Mouse (Mus musculus): ENCODE results near the gene Cdh5. TPM values are rescaled to one million over a fixed set of nuclear protein-coding genes. Genes with fewer than 3 reads are reported as not detected.

The Cdh5 gene
- polyA plus RNA-seq, 1 experiment from 2014 or later = 13.6 TPM

DNA sequence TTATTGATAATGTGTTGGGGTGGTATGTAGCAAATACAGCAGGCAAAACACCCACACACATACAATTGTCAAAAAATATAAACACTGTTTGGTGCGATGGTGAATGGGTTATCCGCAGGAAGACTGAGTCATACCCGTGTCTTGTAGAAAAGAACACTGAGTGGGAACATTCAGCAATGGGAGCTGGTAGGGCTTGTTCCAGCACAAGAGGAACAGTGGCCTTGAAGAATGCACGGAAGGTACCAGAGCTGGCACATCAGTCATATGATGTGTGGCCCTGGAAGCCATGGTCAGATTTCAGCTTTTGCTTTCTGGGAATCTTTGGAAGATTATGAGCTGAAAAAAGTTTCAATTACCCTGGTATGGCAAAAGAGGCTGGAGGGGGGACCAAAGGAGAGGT lies 85.4 kb downstream of the Cdh5 start:
- WGBS = 92% methylated on average over 4 of the region's 4 CpGs
- no peaks in the 10 kb centered on the region for H3K27me3 ChIP-seq (replicated peaks; ENCODE audit: control insufficient read depth, insufficient read depth, low read length)
- no peaks in the 10 kb centered on the region for H3K9me3 ChIP-seq (replicated peaks; ENCODE audit: control insufficient read depth, low read length)
- H3K4me3 ChIP-seq (ENCODE audit: low read depth, low read length) = no peak overlapping the region
- H3K9ac ChIP-seq (ENCODE audit: low read length) = no peak overlapping the region
- H3K4me1 ChIP-seq (ENCODE audit: control insufficient read depth, insufficient read depth, low read length) = no peaks in the 10 kb centered on the region
- no peaks in the 10 kb centered on the region for H3K36me3 ChIP-seq (ENCODE audit: control insufficient read depth, insufficient read depth, low read length)
- ATAC-seq (no peak), DNase-seq (ENCODE audit: low spot score) (no peak)
- no peak overlapping the region for H3K27ac ChIP-seq (ENCODE audit: low read depth, low read length)
- H3K4me2 ChIP-seq (ENCODE audit: low read length) = no peak overlapping the region

DNA sequence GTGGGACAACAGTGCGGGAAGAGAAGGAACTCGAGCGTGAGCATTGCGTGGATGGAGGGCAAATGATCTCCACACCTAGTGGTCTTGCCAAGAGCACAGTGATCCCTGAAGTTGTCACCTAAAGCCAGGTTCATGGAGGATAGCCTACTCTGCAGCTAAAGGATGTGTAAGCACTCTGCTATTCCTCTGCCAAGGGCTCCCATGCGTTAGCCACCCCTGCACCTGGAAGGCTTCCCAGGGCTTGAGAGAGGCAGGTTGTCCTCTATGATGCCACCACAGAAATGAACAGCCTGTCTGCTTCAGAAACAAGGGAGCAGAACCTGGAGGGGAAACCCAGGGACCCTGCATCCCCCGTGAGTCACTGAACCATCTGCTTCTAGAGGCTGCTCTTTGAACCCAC lies 86.2 kb downstream of the Cdh5 start:
- H3K4me2 ChIP-seq (ENCODE audit: low read length) = no peak overlapping the region
- no peak overlapping the region for H3K4me3 ChIP-seq (ENCODE audit: low read depth, low read length)
- no peaks in the 10 kb centered on the region for H3K9me3 ChIP-seq (replicated peaks; ENCODE audit: control insufficient read depth, low read length)
- no peaks in the 10 kb centered on the region for H3K27me3 ChIP-seq (replicated peaks; ENCODE audit: control insufficient read depth, insufficient read depth, low read length)
- no peak for DNase-seq (ENCODE audit: low spot score)
- H3K36me3 ChIP-seq (ENCODE audit: control insufficient read depth, insufficient read depth, low read length) = no peaks in the 10 kb centered on the region
- no peaks in the 10 kb centered on the region for H3K4me1 ChIP-seq (ENCODE audit: control insufficient read depth, insufficient read depth, low read length)
- WGBS = 90% methylated on average over 6 of the region's 6 CpGs
- ATAC-seq = no peak
- no peak overlapping the region for H3K9ac ChIP-seq (ENCODE audit: low read length)
- H3K27ac ChIP-seq (ENCODE audit: low read depth, low read length) = no peak overlapping the region

DNA sequence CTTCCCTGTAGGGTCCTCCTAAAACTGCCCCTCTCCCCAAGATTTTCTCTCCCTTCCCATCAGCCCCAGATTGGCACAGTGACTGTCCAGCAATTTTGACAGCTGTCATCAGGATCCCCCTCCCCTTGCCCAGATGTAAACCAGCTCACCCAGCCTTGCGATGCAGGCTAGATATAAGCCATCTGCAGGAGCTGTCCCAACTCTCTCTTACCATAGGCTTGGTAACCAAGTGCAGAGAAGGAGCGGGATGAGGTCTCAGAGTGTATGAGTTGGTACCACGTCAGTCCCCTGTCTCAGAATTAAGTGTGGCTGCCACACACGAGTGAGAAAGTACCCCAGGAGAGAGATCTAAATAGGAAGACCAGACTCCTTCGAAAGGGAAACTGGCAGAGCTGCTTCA lies 87.0 kb downstream of the Cdh5 start:
- Histone ChIP-seq H3K27ac (ENCODE audit: low read depth, low read length) (no peak overlapping the region), H3K27me3 (replicated peaks; ENCODE audit: control insufficient read depth, insufficient read depth, low read length) (no peaks in the 10 kb centered on the region), H3K36me3 (ENCODE audit: control insufficient read depth, insufficient read depth, low read length) (no peaks in the 10 kb centered on the region), H3K4me3 (ENCODE audit: low read depth, low read length) (no peak overlapping the region), H3K9ac (ENCODE audit: low read length) (no peak overlapping the region), H3K9me3 (replicated peaks; ENCODE audit: control insufficient read depth, low read length) (no peaks in the 10 kb centered on the region), H3K4me1 (ENCODE audit: control insufficient read depth, insufficient read depth, low read length) (no peaks in the 10 kb centered on the region), H3K4me2 (ENCODE audit: low read length) (no peak overlapping the region)
- ATAC-seq (no peak), DNase-seq (ENCODE audit: low spot score) (no peak)
- 77% methylated on average over 5 of the region's 5 CpGs for WGBS

DNA sequence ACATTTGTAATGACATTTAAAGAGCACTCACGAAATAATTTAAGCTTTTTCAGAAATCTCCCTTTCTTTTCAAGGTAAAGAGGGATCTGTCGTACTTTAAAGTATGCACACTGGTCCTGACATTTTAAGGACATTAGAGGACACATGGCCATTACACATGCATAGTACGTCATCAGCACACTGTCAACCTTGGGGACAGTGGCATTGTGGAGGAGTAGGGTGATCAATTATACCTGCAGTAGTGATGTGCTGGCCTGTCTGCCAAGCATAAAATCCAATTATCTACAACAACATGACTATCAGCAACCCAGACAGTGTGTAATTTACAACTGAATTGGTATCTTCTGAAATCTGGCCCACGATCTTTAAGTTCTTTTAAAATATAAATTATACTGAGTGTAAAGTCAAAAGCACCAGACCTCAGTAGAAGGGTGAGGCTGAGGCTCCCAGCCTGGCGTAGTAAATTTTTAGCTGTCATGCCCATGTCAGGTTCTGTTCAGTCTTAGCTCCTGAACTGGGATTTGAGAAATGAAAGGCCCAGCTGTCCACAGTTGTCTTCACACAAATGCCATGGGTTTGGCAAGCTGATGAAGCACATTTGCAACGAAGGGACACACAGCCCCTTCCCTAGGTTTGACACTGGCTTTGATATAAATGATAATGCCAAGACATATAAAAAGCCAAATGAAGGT lies 89.5 kb downstream of the Cdh5 start:
- Histone ChIP-seq H3K4me1 (ENCODE audit: control insufficient read depth, insufficient read depth, low read length) (no peaks in the 10 kb centered on the region), H3K9ac (ENCODE audit: low read length) (no peak overlapping the region), H3K9me3 (replicated peaks; ENCODE audit: control insufficient read depth, low read length) (no peaks in the 10 kb centered on the region), H3K27me3 (replicated peaks; ENCODE audit: control insufficient read depth, insufficient read depth, low read length) (no peaks in the 10 kb centered on the region), H3K4me2 (ENCODE audit: low read length) (no peak overlapping the region), H3K4me3 (ENCODE audit: low read depth, low read length) (no peak overlapping the region), H3K36me3 (ENCODE audit: control insufficient read depth, insufficient read depth, low read length) (no peaks in the 10 kb centered on the region), H3K27ac (ENCODE audit: low read depth, low read length) (no peak overlapping the region)
- ATAC-seq (no peak), DNase-seq (ENCODE audit: low spot score) (no peak)
- WGBS = 75% methylated on average over 6 of the region's 6 CpGs

DNA sequence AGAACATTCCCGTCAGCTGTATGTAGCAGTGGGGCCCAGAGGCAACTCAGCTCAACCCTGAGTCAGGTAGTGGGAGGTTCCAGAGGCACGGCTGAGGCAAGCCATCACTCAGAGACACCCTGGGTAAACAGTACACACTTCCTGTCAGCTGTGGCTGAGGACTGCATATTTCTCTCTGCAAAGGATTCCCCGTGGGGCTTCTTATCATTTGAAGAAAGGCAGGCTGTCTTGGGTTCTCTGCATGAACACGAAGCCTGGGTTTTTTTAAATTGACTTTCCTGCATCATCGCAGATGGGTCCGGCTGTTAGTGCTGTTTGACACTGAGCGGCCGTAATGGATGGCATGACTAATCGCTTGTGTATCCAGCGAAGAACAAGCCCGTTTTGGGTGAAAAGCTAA lies 90.1 kb downstream of the Cdh5 start:
- DNase-seq (ENCODE audit: low spot score) (no peak), ATAC-seq (no peak)
- H3K9ac ChIP-seq (ENCODE audit: low read length) = no peak overlapping the region
- H3K4me2 ChIP-seq (ENCODE audit: low read length) = no peak overlapping the region
- H3K9me3 ChIP-seq (replicated peaks; ENCODE audit: control insufficient read depth, low read length) = no peaks in the 10 kb centered on the region
- H3K27me3 ChIP-seq (replicated peaks; ENCODE audit: control insufficient read depth, insufficient read depth, low read length) = no peaks in the 10 kb centered on the region
- no peaks in the 10 kb centered on the region for H3K4me1 ChIP-seq (ENCODE audit: control insufficient read depth, insufficient read depth, low read length)
- H3K36me3 ChIP-seq (ENCODE audit: control insufficient read depth, insufficient read depth, low read length) = no peaks in the 10 kb centered on the region
- no peak overlapping the region for H3K4me3 ChIP-seq (ENCODE audit: low read depth, low read length)
- H3K27ac ChIP-seq (ENCODE audit: low read depth, low read length) = no peak overlapping the region; the same call in 1 of the 2 replicates
- 77% methylated on average over 11 of the region's 11 CpGs for WGBS

Other genes with a start within 250 kb of the Cdh5 start
- 1.8 and 2.3 TPM in 2 replicates for gene Bean1, start 68.8 kb downstream of the Cdh5 start, polyA plus RNA-seq (2014; fragmentation: Nextera tagmentation; extraction: Ambion mirVana)
- 47.0 and 47.1 TPM in 2 replicates for gene Tk2, start 146.9 kb downstream of the Cdh5 start, polyA plus RNA-seq (2014; fragmentation: Nextera tagmentation; extraction: Ambion mirVana)
- gene Cklf, start 149.2 kb downstream of the Cdh5 start, polyA plus RNA-seq (2014; fragmentation: Nextera tagmentation; extraction: Ambion mirVana) = 22.2 and 26.8 TPM in 2 replicates
- gene Cmtm2a, start 191.6 kb downstream of the Cdh5 start, polyA plus RNA-seq (2014; fragmentation: Nextera tagmentation; extraction: Ambion mirVana) = not detected in 2 replicates
- gene Gm45711, start 208.5 kb downstream of the Cdh5 start, polyA plus RNA-seq (2014; fragmentation: Nextera tagmentation; extraction: Ambion mirVana) = not detected in 2 replicates
- gene Cmtm1, start 208.5 kb downstream of the Cdh5 start, polyA plus RNA-seq (2014; fragmentation: Nextera tagmentation; extraction: Ambion mirVana) = not detected in 2 replicates
- not detected in 2 replicates for gene Gm11020, start 219.9 kb downstream of the Cdh5 start, polyA plus RNA-seq (2014; fragmentation: Nextera tagmentation; extraction: Ambion mirVana)
- gene Cmtm2b, start 220.6 kb downstream of the Cdh5 start, polyA plus RNA-seq (2014; fragmentation: Nextera tagmentation; extraction: Ambion mirVana) = not detected in 2 replicates
- gene Cmtm3, start 237.8 kb downstream of the Cdh5 start, polyA plus RNA-seq (2014; fragmentation: Nextera tagmentation; extraction: Ambion mirVana) = 37.5 and 38.8 TPM in 2 replicates